Comparison of ENCODE assay signal across 8 mouse cellular contexts in the genomic region with DNA sequence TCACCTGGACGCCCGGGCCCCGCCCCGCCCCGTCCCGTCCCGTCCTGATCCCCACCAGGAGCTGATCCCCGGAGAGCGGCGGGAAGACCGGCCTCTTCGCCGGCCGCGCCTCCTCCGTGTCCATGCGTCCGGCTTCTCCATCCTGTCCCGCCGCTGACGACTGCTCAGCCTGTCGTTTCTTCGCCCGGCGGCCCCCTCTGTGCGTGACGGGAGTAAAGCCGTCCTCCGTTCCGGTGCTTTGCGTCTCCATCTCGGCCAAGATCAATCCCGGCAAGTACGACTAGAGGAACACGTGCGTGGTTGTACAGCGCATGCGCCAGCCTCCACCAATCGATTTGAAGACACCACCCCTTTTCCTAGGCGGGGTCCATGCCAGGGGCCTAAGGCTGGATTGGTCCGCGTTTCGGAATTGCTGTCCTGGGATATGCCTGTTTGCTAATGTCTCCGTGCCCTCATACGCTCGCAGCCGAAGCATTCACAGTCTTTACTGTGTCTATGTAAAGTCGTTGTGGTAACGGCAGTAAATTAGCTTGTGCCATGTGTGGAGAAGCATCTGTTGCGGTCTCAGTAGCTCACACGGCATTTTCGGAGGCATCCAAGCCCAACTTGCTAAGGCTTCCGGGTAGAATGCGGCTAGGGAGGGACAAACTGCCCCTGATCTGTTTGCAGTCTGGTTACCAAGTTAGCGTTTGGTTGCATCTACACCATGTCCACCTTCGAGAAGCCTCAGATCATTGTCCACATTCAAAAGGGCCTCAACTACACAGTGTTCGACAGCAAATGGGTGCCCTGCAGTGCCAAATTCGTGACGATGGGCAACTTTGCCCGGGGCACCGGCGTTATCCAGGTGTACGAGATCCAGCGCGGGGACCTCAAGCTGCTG. TPM values are rescaled to one million over a fixed set of nuclear protein-coding genes. Genes with fewer than 3 reads are reported as not detected.
DNase-seq lines count a peak whose midpoint lies in the region; ATAC-seq lines count a peak whose summit lies in the region.

A gene (minus strand): TSS at position 311 of the 883 bp plus-strand sequence.

- no peaks in the 10 kb centered on the region for H3K27me3 ChIP-seq in forebrain, embryonic 14.5 days (replicated peaks; ENCODE audit: control insufficient read depth, insufficient read depth, low read length)
- no peaks in the 10 kb centered on the region for H3K27me3 ChIP-seq in neural tube, embryonic 15.5 days (replicated peaks)

- peaks cover 23% of the 10 kb centered on the region; the same call in 1 of the 2 replicates for H3K36me3 ChIP-seq in forebrain, embryonic 14.5 days (ENCODE audit: control insufficient read depth, insufficient read depth, low read length)
- H3K36me3 ChIP-seq in neural tube, embryonic 15.5 days, result peaks cover 21% of the 10 kb centered on the region

- H3K4me2 ChIP-seq in forebrain, embryonic 14.5 days (ENCODE audit: low read length), result peak within 1 kb of the TSS; percentile 75
- peak within 1 kb of the TSS; percentile 72 for H3K4me2 ChIP-seq in neural tube, embryonic 15.5 days

- ATAC-seq in forebrain, embryonic 14.5 days, result peak; percentile 99
- ATAC-seq in neural tube, embryonic 15.5 days (ENCODE audit: low FRiP score), result peak; percentile 99

- intact Hi-C loops in heart, postnatal 14 days (cut with DNase I), result loop anchor here (2.0 kb wide), 1 partner anchor 51 kb away; no protein-coding TSS in a partner anchor

- H3K9ac ChIP-seq in forebrain, embryonic 14.5 days (ENCODE audit: low read length), result peak within 1 kb of the TSS; percentile 79
- H3K9ac ChIP-seq in neural tube, embryonic 15.5 days (replicated peaks), result peak within 1 kb of the TSS; percentile 92

- H3K4me3 ChIP-seq in forebrain, embryonic 14.5 days (ENCODE audit: low read depth, low read length), result peak within 1 kb of the TSS; percentile 86
- peak within 1 kb of the TSS; percentile 96 for H3K4me3 ChIP-seq in neural tube, embryonic 15.5 days (replicated peaks)

- peaks cover 10% of the 10 kb centered on the region; the same call in 1 of the 2 replicates for H3K4me1 ChIP-seq in forebrain, embryonic 14.5 days (ENCODE audit: control insufficient read depth, insufficient read depth, low read length)
- H3K4me1 ChIP-seq in neural tube, embryonic 15.5 days, result peaks cover 25% of the 10 kb centered on the region

- H3K9me3 ChIP-seq in forebrain, embryonic 14.5 days (replicated peaks; ENCODE audit: control insufficient read depth, low read length), result no peaks in the 10 kb centered on the region
- no peaks in the 10 kb centered on the region for H3K9me3 ChIP-seq in neural tube, embryonic 15.5 days (replicated peaks)

- peak within 1 kb of the TSS; percentile 80 for H3K27ac ChIP-seq in forebrain, embryonic 14.5 days (ENCODE audit: low read depth, low read length)
- peak within 1 kb of the TSS; percentile 93 for H3K27ac ChIP-seq in neural tube, embryonic 15.5 days (replicated peaks)

- peak; percentile 99 for DNase-seq in ES-CJ7 (ENCODE audit: low read depth, low spot score)
- DNase-seq in cerebellum, adult 11 months, result peak; percentile 96
- DNase-seq in forebrain, embryonic 14.5 days (ENCODE audit: low spot score), result peak; percentile 99
- DNase-seq in heart, postnatal 14 days, result peak; percentile 95
- DNase-seq in layer of hippocampus, adult 11-12 months (ENCODE audit: low spot score), result peak; percentile 97
- peak; percentile 97 to 98 for DNase-seq in lung, adult 18-20 months
- DNase-seq in testis, postnatal 14 days (ENCODE audit: low spot score), result peak; percentile 98

- WGBS in forebrain, embryonic 14.5 days, result under 1% methylated on average over 65 of the region's 65 CpGs
- WGBS in neural tube, embryonic 15.5 days, result under 1% methylated on average over 62 of the region's 65 CpGs

RNA-seq across cellular contexts. Expression of the gene that starts here (rescaled TPM):
- 50.2 and 50.4 TPM in 2 replicates for polyA plus RNA-seq in forebrain, embryonic 14.5 days (2014; fragmentation: Nextera tagmentation; extraction: Ambion mirVana)
- 10 to 100 TPM; 24.2 to 28.3 TPM for total RNA-seq in heart, postnatal 14 days (2021)
- 54.8 and 56.1 TPM in 2 replicates for polyA plus RNA-seq in neural tube, embryonic 15.5 days (2015; fragmentation: Nextera tagmentation; extraction: Ambion mirVana)

Comparison
In these comparisons a context has a peak if more than half of its experiments do, and no peak if none do; other contexts are left out.
1. Peak in every context shown above with its lines: DNase-seq, ATAC-seq, H3K4me3 ChIP-seq and H3K27ac ChIP-seq.